Mouse (Mus musculus) thymus, adult 2 months (tissue): ENCODE measurements around the gene Mthfd2.

Experiments
- CTCF ChIP-seq: fragments of 200-500 bp; IDR thresholded peaks from 2 replicates; pipeline ENCODE4 v1.5.1; 2012; ENCODE audit warnings: mild to moderate bottlenecking, control low read depth, low read length, moderate library complexity, borderline replicate concordance; ENCODE audit not compliant: control insufficient read depth, poor library complexity, insufficient read depth; ENCODE audit errors: extremely low read depth
- POLR2A ChIP-seq: fragments of 200-500 bp; IDR thresholded peaks from 2 replicates; pipeline ENCODE4 v1.6.1; 2012; ENCODE audit warnings: mild to moderate bottlenecking, low read length, control low read depth, moderate library complexity; ENCODE audit not compliant: control insufficient read depth, poor library complexity, insufficient read depth; ENCODE audit errors: extremely low read depth

- TF ChIP-seq CTCF (no peak), POLR2A (no peak)
These were observed 23.4 kb downstream of the Mthfd2 start for GRCm38 (mm10) chr6:83302264-83302663.
